Mouse (Mus musculus) kidney, adult 2 months (tissue): ENCODE measurements around the gene Casc4.

Experiments used
- CTCF ChIP-seq: fragments of 200-500 bp; conservative IDR thresholded peaks from 2 replicates; pipeline ENCODE4 v1.5.1; 2011; ENCODE audit warnings: low read depth, mild to moderate bottlenecking, control low read depth, low read length, moderate library complexity, mixed read lengths; ENCODE audit not compliant: insufficient read depth, insufficient read length
- POLR2A ChIP-seq: fragments of 200-500 bp; IDR thresholded peaks from one replicate; pipeline ENCODE4 v1.6.1; 2011; ENCODE audit warnings: low read depth, low read length, control low read depth

DNA sequence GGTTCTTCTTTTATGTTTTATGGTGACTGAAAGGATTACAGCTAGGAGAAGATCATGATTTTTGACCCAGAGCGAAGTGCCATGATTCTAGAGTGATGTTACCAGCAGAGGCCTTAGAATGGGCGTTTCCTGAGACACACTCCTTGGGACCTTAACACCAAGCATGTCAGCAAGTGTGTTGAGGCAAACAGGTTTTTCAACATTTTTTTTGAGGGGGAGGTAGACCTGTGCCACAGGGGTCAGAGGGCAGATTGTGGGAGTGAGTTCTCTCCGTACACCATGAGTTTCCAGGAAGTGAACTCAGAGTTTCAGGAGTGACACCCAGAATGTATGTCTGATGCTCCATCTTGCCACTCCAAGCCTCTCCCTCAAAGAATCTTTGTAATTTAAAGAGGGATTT lies 12.8 kb upstream of the Casc4 start:
- TF ChIP-seq POLR2A (no peak), CTCF (no peak)
